Mouse (Mus musculus): ENCODE measurements at regions not wholly inside any gene's neighbourhood (a gene's known extent, or its start where the extent isn't known, plus 50 kb on each side); places are given as distances from the start of the nearest gene placed in this dataset.
"Not testable (repeated sequence)": the region's sequence is repeated elsewhere in the genome, so short reads cannot be mapped to it uniquely, and the experiment has no call there.

GRCm38 (mm10) chr10:15321480-15321879 is 603.5 kb upstream of the Gje1 start:
- DNase-seq: no peak
- intact Hi-C loops (cut with DNase I): no loop called here

DNA sequence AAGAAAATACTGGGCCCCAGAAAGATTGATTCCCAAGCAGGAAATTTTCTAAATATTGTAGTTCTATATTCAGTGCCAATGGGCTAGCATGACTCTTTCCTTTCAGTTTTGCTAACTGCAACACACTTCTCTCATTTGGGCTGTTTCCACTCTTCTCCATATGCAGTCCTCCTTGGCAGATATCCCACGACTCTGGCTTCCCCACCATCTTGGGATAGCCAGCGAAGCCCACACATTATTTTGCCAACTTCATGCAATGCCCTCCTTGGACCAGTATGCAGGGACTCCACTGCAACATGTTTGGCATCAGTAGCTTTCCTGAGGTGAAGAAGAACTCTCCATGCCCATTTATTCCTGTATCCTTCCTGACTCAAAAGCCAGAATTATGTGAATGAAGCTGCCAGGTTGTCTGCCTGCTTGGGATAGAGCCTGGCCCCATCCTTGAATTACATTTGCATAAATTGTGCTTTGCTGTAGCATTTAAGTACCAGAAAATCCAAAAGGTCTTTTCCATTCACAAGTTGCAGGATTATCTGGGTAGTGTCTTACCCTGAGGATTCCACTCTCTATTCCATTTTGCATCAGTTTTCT is 599.1 kb upstream of the Gje1 start:
- intact Hi-C loops (cut with DNase I): no loop called here
- DNase-seq: no peak

DNA sequence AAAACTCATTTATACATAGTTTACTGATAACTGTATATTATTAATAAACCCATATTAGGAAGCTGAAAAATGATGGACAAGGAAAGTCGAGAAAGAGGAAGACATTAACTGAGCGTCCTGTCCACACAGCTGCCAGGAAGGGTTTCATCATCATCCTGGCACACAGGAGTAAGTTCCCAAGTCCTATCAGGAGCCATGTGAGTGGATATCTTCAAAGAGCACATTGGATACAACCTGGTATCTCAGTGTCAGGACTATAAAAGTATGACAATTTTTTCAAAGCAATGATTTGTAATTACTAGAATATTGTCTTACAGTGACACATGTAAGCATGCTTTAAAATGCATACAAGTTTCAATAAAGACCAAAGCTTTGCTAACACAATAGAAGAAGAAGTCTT is 592.6 kb upstream of the Gje1 start:
- no peak for DNase-seq
- intact Hi-C loops (cut with DNase I): no loop called here

DNA sequence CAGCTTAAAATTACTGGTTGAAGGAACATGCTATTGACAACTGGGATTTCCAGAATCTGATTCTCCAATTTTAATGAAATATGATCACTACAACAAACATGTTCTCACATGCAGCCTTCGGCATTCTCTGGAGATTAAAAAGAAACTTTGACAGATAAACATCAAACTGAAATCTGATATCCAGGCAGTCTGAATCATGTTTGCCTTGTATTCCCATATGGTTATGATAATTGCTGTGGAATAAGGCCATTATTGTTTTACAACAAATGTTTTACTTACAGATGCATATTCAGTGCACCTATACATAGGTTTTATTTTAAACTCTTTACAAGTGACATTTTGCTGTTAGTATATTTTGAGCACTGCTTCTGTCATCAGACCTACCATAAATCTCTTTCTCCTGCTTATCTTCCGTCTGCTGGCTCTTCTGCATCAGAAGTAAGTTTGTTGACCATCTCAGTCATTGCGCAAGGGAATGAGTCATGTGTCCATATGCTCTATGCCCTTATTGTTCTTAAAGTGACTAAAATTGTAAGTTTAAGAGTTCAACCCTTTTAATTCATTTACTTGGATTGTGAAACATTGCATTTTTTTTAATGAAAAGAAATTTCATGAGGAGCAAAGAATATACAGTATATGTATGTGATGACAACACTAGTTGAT is 587.9 kb upstream of the Gje1 start:
- intact Hi-C loops (cut with DNase I): no loop called here
- DNase-seq: no peak

DNA sequence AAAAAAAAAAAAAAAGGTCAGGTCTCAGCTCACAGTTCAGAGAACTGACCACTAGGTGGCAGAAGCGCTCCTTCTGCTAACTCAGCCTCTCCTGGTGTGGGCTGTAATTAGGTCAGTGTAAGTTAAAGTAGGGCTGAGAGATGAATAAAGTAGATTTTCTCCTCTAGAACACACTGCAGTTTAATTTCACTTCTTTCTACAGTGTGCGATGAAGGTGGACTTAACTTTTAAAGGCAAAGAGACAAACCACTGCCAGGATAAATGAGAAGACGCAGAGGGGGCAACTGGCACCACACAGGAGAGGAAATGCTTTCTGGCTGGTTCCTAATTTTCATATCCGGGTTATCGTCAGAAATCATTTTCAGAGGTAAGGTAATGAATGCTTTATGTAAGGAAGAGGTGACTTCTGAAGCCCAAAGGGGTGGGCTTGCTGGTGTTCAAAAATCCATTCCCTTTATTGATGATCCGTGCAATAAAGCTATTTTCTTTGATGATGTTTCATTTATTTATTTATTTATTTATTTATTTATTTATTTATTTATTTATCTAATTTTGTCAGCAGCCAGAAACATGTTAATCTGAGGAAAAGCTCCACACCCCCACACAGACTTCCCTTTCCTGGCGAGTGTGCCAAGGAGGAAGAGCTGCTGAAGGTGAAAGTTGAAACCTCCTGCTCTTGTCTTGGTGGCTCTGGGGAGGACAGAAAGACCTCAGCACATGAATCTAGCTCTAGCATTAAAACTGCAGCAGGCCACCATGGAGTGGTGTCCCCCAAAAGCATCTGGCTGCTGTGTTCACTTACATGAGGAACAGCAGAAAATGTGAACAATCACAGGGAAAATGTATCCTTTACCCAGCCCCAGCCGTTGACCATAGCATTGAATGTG is 582.4 kb upstream of the Gje1 start:
- intact Hi-C loops (cut with DNase I): loop anchor here (2.0 to 5.0 kb wide), 2 partner anchors 126 to 577 kb away; no protein-coding TSS in a partner anchor
- DNase-seq: peak; percentile 76 to 80

DNA sequence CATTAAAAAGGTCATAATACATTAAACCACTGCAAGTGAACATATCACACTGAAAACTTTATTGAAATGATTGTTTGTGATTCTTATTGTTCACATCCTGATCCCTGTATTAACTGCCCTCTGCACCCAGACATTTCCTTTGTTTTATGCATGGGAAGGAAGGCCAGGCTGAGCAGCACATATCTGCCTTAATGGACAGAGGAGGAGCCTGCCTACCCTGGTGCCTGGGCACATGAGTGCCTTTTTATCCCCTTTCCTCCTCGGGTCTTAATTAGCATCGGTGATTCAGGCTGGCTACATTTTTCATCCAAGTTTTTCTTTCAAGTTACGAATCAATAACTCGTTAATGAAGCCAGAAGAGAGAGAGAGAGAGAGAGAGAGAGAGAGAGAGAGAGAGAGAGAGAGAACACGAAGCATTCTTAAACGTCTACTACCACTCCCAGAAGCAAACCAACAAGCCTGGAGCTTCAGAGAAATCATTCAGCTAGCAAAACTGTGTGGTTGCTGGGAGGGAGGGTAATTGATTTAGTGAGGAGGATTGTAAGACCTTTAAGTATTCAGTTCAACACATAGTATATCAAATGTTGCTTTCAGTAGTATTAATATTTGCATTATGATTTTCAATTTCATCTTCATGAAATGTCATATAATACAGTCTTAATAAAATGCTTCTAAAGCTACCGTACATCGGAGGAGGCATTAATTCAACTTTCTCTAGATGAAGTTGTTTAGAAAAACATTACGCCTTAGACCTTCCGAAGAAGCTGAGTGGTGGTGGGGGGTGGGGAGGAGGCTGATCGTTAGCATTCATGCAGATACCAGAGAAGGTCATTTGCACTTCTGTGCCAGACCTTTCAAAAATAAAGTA is 581.6 kb upstream of the Gje1 start:
- intact Hi-C loops (cut with DNase I): loop anchor here (2.0 to 5.0 kb wide), 2 partner anchors 127 to 578 kb away; no protein-coding TSS in a partner anchor

DNA sequence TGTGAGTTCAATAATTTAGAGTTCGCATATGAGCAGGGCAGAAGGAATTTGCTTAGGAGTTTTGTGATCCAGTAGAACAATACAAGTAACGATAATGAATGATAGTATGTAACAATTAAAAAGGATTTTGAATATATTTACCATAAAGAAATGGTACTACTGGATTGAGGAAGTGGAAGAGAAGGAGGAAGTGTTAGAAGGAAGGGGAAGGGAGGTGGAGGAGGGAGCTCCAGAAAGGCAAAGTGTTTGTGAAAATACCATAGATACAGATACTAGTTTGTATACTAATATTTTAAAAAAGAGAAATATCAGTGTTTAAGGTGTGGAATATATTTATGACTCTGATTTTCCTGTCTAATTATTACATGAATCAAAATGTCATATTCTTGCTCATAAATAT is 579.2 kb upstream of the Gje1 start:
- DNase-seq: no peak
- intact Hi-C loops (cut with DNase I): no loop called here

More for the DNA sequence above, 581.6 kb upstream of the Gje1 start:
- no peak for DNase-seq

DNA sequence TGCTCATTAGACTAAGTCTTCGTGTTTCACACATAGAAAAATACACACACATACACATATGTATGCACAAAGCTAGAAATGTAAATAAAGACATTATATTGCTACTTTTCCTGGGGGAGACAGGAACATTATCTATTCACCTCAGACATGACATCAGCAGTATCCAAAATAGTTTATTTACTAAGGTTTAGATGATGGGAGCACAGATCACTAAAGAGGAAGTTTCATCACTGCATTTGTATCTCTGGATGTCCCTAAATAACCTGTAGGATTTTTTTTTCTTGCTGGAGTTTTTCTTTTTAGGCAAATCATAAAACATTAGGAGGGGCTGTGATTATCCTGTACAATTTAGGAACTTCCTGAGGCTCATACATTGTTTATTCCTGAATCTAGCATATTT is 576.1 kb upstream of the Gje1 start:
- no peak for DNase-seq
- intact Hi-C loops (cut with DNase I): no loop called here

- DNase-seq; intact Hi-C loops (cut with DNase I): not testable (repeated sequence)
Observed at GRCm38 (mm10) chr10:15263337-15263736, 545.3 kb upstream of the Gje1 start.

DNA sequence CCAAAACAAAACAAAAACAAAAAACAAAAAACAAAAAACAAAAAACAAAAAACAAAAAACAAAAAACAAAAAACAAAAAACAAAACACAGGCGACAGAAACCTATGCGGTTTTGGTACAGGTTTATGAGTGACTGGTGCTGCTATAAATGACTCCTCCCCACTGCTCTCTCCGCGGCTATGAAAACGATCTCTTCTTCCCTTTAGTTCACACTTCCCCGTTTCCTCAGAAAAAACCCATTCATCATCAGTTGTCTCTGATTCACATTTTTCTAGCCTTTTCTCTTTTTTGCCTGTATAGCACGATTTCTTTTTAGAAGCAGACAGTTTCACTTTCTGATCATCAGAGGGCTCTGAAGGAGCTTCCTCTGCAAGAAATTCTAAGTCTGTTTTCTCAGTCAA is 544.3 kb upstream of the Gje1 start:
- intact Hi-C loops (cut with DNase I): not testable (repeated sequence)

DNA sequence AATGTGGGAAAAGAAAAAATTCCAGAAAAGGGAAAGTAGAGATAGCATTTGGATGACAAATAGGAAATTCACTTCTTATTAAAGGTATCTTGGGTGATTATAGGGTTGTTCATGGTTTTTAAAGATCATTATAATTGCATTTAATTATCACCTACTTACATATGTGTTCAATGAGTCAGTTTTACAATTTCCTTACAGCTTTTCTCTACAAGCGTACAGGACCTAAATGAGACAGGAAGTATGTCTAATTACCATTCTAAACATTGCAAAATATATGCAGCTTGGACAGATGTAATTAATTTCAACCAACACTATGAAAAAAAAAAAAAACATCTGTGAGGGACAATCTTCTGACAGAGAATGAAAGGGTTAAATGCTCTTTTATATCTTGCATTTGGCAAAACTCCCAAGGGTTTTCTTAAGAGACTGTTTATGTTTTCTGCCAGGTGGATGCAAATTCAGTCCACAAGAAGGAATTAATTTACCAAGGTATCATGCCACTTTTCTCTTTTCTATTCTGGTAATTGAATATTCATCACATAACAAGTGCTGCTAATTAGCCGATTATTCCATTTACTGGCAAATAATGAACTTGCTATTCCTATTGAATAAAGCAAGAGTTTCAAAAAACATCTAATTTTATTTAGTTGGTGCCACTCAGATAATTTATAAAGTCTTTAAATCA is 531.5 kb upstream of the Gje1 start:
- DNase-seq: no peak
- intact Hi-C loops (cut with DNase I): no loop called here

More for the DNA sequence above, 544.3 kb upstream of the Gje1 start:
- not testable (repeated sequence) for DNase-seq

GRCm38 (mm10) chr10:15248899-15249298 is 530.9 kb upstream of the Gje1 start:
- no peak for DNase-seq
- intact Hi-C loops (cut with DNase I): no loop called here

- DNase-seq: no peak
- intact Hi-C loops (cut with DNase I): no loop called here
Observed at GRCm38 (mm10) chr10:15244376-15245262, 526.6 kb upstream of the Gje1 start.

- DNase-seq: no peak
- intact Hi-C loops (cut with DNase I): no loop called here
Observed at GRCm38 (mm10) chr10:15243460-15243859, 525.4 kb upstream of the Gje1 start.

DNA sequence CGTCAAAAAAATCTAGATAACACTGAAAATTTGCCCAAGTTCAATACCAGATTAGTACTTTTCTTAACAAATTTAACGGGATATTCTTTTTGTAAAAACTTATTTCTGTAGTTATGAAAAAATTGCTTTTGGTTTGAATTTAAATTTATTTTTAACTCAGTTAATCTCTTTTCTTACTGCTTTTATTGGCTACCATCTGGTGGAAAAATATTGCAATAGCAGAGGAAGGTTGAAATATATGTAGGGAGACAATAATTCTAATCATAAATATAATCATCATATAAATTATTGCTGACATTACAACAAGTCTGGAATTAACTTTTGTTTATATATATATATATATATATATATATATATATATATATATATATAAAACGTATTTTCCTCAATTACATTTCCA is 500.9 kb upstream of the Gje1 start:
- DNase-seq: no peak
- intact Hi-C loops (cut with DNase I): no loop called here

DNA sequence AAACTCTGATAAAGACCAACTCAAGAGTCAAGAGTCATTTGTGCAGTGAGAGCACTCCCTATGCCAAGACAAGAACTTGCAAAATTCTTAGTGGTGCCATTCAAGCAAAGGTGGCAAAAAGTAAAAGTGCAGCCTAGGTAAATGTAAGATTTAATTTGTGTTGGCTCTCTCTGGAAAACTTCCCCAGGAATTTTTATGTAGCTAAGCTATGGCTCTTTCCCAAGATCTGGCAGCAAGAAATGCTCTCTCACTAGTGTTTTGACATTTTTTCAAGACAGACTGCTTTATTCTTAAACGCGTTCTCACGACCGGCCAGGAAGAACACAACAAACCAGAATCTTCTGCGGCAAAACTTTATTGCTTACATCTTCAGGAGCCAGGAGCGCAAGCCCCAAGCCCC is 461.6 kb upstream of the Gje1 start:
- intact Hi-C loops (cut with DNase I): loop anchor here (5.0 to 10.0 kb wide), 2 partner anchors 43 to 445 kb away; no protein-coding TSS in a partner anchor
- no peak for DNase-seq

DNA sequence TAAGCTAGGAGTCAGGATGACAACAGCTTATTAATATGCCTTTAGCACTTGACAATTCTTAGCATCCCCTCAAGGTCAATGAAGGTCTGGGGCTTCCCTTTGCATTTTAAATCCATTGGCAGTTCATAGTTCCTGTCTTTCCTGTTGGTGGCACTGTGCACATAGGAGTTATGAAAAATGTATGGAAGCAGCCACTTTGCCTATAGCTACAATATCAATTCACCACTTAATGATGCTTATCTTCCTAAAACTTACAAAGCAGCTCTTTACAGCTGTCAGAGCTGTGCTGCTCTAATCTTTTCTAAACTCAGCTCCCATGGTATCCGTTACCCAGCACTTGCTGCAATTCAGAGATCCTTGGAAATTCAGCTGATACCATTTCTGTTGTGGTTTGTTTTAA is 456.4 kb upstream of the Gje1 start:
- intact Hi-C loops (cut with DNase I): loop anchor here (10.0 kb wide), 1 partner anchor 440 kb away; no protein-coding TSS in a partner anchor
- no peak for DNase-seq

GRCm38 (mm10) chr10:15172558-15172957 is 454.5 kb upstream of the Gje1 start:
- no peak for DNase-seq
- intact Hi-C loops (cut with DNase I): loop anchor here (10.0 kb wide), 1 partner anchor 438 kb away; no protein-coding TSS in a partner anchor

- DNase-seq: no peak
- intact Hi-C loops (cut with DNase I): no loop called here
Observed at GRCm38 (mm10) chr10:15140703-15141102, 422.7 kb upstream of the Gje1 start.
